Mouse (Mus musculus) gonadal fat pad, adult 2 months (tissue): Measurements from ENCODE around the gene Grap. TPM values are rescaled to one million over a fixed set of nuclear protein-coding genes. Genes with fewer than 3 reads are reported as not detected.

Source experiments
- DNase-seq: peaks from one replicate; pipeline ENCODE4 v3.0.0-alpha.2; 2012; ENCODE audit warnings: low read depth
- polyA plus RNA-seq: library from polyadenylated mRNA; depleted of rRNA; stranded (reverse); fragments of >200 nt; gene quantifications from 2 replicates; pipeline ENCODE4 v1.2.3, GENCODE M21; 2012

The Grap gene
- polyA plus RNA-seq, 1 experiment: 13.6 TPM

GRCm38 (mm10) chr11:61658360-61658922, 5.4 kb downstream of the Grap start:
- no peak for DNase-seq

GRCm38 (mm10) chr11:61659011-61659858, 6.2 kb downstream of the Grap start:
- no peak for DNase-seq

GRCm38 (mm10) chr11:61660001-61660400, 6.9 kb downstream of the Grap start:
- DNase-seq: no peak

- no peak for DNase-seq
Measured at GRCm38 (mm10) chr11:61660806-61661392, 7.8 kb downstream of the Grap start.

- no peak for DNase-seq
Measured at GRCm38 (mm10) chr11:61662189-61662588, 9.1 kb downstream of the Grap start.

GRCm38 (mm10) chr11:61665401-61665800, 12.3 kb downstream of the Grap start:
- no peak for DNase-seq

- DNase-seq: no peak
Measured at GRCm38 (mm10) chr11:61665991-61666799, 13.1 kb downstream of the Grap start.

- DNase-seq: no peak
Measured at GRCm38 (mm10) chr11:61667248-61667647, 14.2 kb downstream of the Grap start.

- no peak for DNase-seq
Measured at GRCm38 (mm10) chr11:61667782-61668181, 14.7 kb downstream of the Grap start.

- no peak for DNase-seq
Measured at GRCm38 (mm10) chr11:61669492-61670490, 16.7 kb downstream of the Grap start.

GRCm38 (mm10) chr11:61671781-61672383, 18.8 kb downstream of the Grap start:
- no peak for DNase-seq

- no peak for DNase-seq
Measured at GRCm38 (mm10) chr11:61673686-61674085, 20.6 kb downstream of the Grap start.

- no peak for DNase-seq
Measured at GRCm38 (mm10) chr11:61674151-61674838, 21.2 kb downstream of the Grap start.

GRCm38 (mm10) chr11:61674839-61675159, 21.7 kb downstream of the Grap start:
- no peak for DNase-seq

- no peak for DNase-seq
Measured at GRCm38 (mm10) chr11:61675332-61675731, 22.3 kb downstream of the Grap start.

GRCm38 (mm10) chr11:61676216-61676854, 23.3 kb downstream of the Grap start:
- no peak for DNase-seq

GRCm38 (mm10) chr11:61677709-61678108, 24.6 kb downstream of the Grap start:
- DNase-seq: no peak

- DNase-seq: no peak
Measured at GRCm38 (mm10) chr11:61679091-61679866, 26.2 kb downstream of the Grap start.
